In the genomic region with DNA sequence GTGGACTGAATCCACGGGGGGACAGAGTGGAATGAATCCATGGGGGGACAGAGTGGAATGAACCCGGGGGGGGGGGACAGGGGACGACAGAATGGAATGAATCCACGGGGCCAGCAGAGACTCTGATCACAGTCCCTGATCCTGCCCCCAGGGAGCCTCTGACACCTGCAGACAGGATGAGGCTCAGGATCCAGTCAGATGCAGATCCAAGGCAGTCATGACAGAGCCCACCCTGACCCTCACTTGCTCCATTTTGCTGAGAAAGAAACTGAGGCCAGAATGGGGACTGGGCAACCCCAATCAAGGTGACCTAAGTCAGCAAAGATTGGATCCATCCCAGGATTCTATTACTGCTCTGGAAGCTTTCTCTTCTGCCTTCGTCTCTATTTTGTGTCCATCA, we compare ENCODE assay signal across 17 mouse cellular contexts. TPM values are rescaled to one million over a fixed set of nuclear protein-coding genes. Genes with fewer than 3 reads are reported as not detected.
DNase-seq lines count a peak whose midpoint lies in the region; ATAC-seq and TF ChIP-seq lines count a peak whose summit lies in the region.
"Had no signal": no experiment of that assay in that cellular context is flagged by ENCODE, and none has a peak within 500 bp of the region (broad histone marks: within the 10 kb centered on the region; RNA-seq: fewer than 3 reads in every experiment).

No protein-coding gene starts in this region.

- H3K4me3 ChIP-seq in heart, adult 2 months, result no peak overlapping the region
- no peak overlapping the region for H3K4me3 ChIP-seq in intestine, embryonic 15.5 days (replicated peaks)
- no peak overlapping the region for H3K4me3 ChIP-seq in intestine, postnatal 0 days (ENCODE audit: low read depth, low read length)
- H3K4me3 ChIP-seq in lung, embryonic 15.5 days, result no peak overlapping the region
- H3K4me3 ChIP-seq: erythroblast, embryonic 14.5 days; left cerebral cortex, adult 2 months; limb, embryonic 13.5 days; neural tube, embryonic 13.5 days had no signal

- TF ChIP-seq POLR2A in heart, adult 2 months (IDR thresholded peaks at IDR 0.05; ENCODE audit: insufficient read depth, low read depth, low read length), result no peak

- no peaks in the 10 kb centered on the region for H3K27me3 ChIP-seq in heart, adult 2 months (ENCODE audit: control insufficient read depth, insufficient read depth, low read length)
- H3K27me3 ChIP-seq in intestine, embryonic 15.5 days (replicated peaks), result no peaks in the 10 kb centered on the region
- H3K27me3 ChIP-seq in intestine, postnatal 0 days (replicated peaks; ENCODE audit: control insufficient read depth, insufficient read depth, low read length), result no peaks in the 10 kb centered on the region
- no peaks in the 10 kb centered on the region for H3K27me3 ChIP-seq in lung, embryonic 15.5 days

- H3K27ac ChIP-seq in heart, adult 2 months, result peak overlapping the region; percentile 60
- H3K27ac ChIP-seq in intestine, embryonic 15.5 days, result 0 out of 2 replicates have a peak overlapping the region, but pooled peaks have one; percentile 36
- H3K27ac ChIP-seq in intestine, postnatal 0 days (ENCODE audit: low read depth, low read length), result no peak overlapping the region
- H3K27ac ChIP-seq in lung, embryonic 15.5 days, result peak overlapping the region; percentile 57
- H3K27ac ChIP-seq: left cerebral cortex, adult 2 months; limb, embryonic 13.5 days; neural tube, embryonic 13.5 days had no signal

- no peaks in the 10 kb centered on the region for H3K9me3 ChIP-seq in intestine, embryonic 15.5 days
- H3K9me3 ChIP-seq in intestine, postnatal 0 days (ENCODE audit: control insufficient read depth), result no peaks in the 10 kb centered on the region
- no peaks in the 10 kb centered on the region for H3K9me3 ChIP-seq in lung, embryonic 15.5 days
- H3K9me3 ChIP-seq: G1E; limb, embryonic 13.5 days; neural tube, embryonic 13.5 days had no signal

- ATAC-seq in intestine, embryonic 15.5 days, result no peak
- ATAC-seq in intestine, postnatal 0 days, result no peak
- peak; percentile 23; the same call in 1 of the 2 replicates for ATAC-seq in lung, embryonic 15.5 days (ENCODE audit: borderline replicate concordance, extremely low read depth, low FRiP score, low TSS enrichment)
- ATAC-seq: forebrain, embryonic 16.5 days had no signal

- no peak for TF ChIP-seq CTCF in heart, adult 2 months (IDR thresholded peaks at IDR 0.05)
- no peak for TF ChIP-seq CTCF in intestine, postnatal 0 days (IDR thresholded peaks at IDR 0.05; ENCODE audit: low read depth)

- H3K4me1 ChIP-seq in heart, adult 2 months (ENCODE audit: control insufficient read depth, insufficient read depth, low read length), result peaks cover 13% of the 10 kb centered on the region
- peaks cover 13% of the 10 kb centered on the region; the same call in 1 of the 2 replicates for H3K4me1 ChIP-seq in intestine, embryonic 15.5 days (replicated peaks)
- H3K4me1 ChIP-seq in intestine, postnatal 0 days (replicated peaks; ENCODE audit: control insufficient read depth, insufficient read depth, low read length), result no peaks in the 10 kb centered on the region
- H3K4me1 ChIP-seq in lung, embryonic 15.5 days, result peaks cover 26% of the 10 kb centered on the region

- TF ChIP-seq EP300 in heart, adult 2 months (IDR thresholded peaks at IDR 0.05; ENCODE audit: insufficient read depth, low read depth, low read length), result no peak

- 0 out of 2 replicates have a peak overlapping the region, but pooled peaks have one; percentile 43 for H3K4me2 ChIP-seq in intestine, embryonic 15.5 days (replicated peaks)
- H3K4me2 ChIP-seq in intestine, postnatal 0 days (replicated peaks; ENCODE audit: low read depth), result no peak overlapping the region
- H3K4me2 ChIP-seq in lung, embryonic 15.5 days, result no peak overlapping the region
- H3K4me2 ChIP-seq: limb, embryonic 13.5 days; neural tube, embryonic 13.5 days had no signal

- 25% methylated on average over 5 of the region's 5 CpGs for WGBS in heart, adult 2 months
- WGBS in intestine, embryonic 15.5 days, result 6% methylated on average over 5 of the region's 5 CpGs
- WGBS in intestine, postnatal 0 days, result 5% methylated on average over 4 of the region's 5 CpGs
- 11% methylated on average over 5 of the region's 5 CpGs for WGBS in lung, embryonic 15.5 days

- no peak overlapping the region for H3K9ac ChIP-seq in heart, adult 2 months (ENCODE audit: low read depth, low read length)
- H3K9ac ChIP-seq in intestine, embryonic 15.5 days, result no peak overlapping the region
- H3K9ac ChIP-seq in intestine, postnatal 0 days (ENCODE audit: low read depth, low read length), result no peak overlapping the region
- H3K9ac ChIP-seq in lung, embryonic 15.5 days, result no peak overlapping the region
- H3K9ac ChIP-seq: limb, embryonic 13.5 days; liver, postnatal 0 days; neural tube, embryonic 13.5 days had no signal

- DNase-seq in heart, adult 2 months, result peak in 1 of 2 experiments; percentile 23
- no peak for DNase-seq in heart, postnatal 10 days
- no peak for DNase-seq in lung, adult 18-20 months
- DNase-seq in mesoderm, embryonic 11.5 days (ENCODE audit: low read depth, low spot score), result peak; percentile 13
- no peak for DNase-seq in left cerebral cortex, adult 11 months (ENCODE audit: low spot score)
- DNase-seq: adrenal gland, adult 2 months; cerebellum, adult 8-10 months; liver, postnatal 0 days had no signal

- intact Hi-C loops in heart, adult 2 months (cut with DNase I), result loop anchor here (1.0 to 2.0 kb wide), 2 partner anchors 34 to 69 kb away; no protein-coding TSS in a partner anchor
- intact Hi-C loops in heart, postnatal 10 days (cut with DNase I), result loop anchor here (5.0 kb wide), 1 partner anchor 34 kb away; no protein-coding TSS in a partner anchor

- H3K79me2 ChIP-seq in heart, adult 2 months (replicated peaks; ENCODE audit: control insufficient read depth, insufficient read depth, low read length), result no peaks in the 10 kb centered on the region

- no peaks in the 10 kb centered on the region for H3K36me3 ChIP-seq in heart, adult 2 months (ENCODE audit: control insufficient read depth, insufficient read depth, low read length)
- H3K36me3 ChIP-seq in intestine, embryonic 15.5 days, result no peaks in the 10 kb centered on the region
- H3K36me3 ChIP-seq in intestine, postnatal 0 days (ENCODE audit: control insufficient read depth, insufficient read depth), result no peaks in the 10 kb centered on the region
- H3K36me3 ChIP-seq in lung, embryonic 15.5 days, result no peaks in the 10 kb centered on the region
- H3K36me3 ChIP-seq: G1E; limb, embryonic 13.5 days; neural tube, embryonic 13.5 days had no signal

RNA-seq across cellular contexts. Expression of a gene that starts 12.7 kb away (rescaled TPM):
- total RNA-seq in heart, adult 2 months (2021), result 10 to 100 TPM; 53.6 to 59.4 TPM
- polyA plus RNA-seq in heart, adult 2 months (2012; rRNA removed), result 64.4 and 84.3 TPM in 2 replicates
- total RNA-seq in heart, postnatal 10 days (2021), result 10 to 100 TPM; 84.4 to 87.8 TPM
- polyA plus RNA-seq in intestine, embryonic 15.5 days (2015; fragmentation: Nextera tagmentation; extraction: Ambion mirVana), result 97.0 and 100 TPM in 2 replicates
- polyA plus RNA-seq in intestine, postnatal 0 days (2015; fragmentation: Nextera tagmentation; extraction: Ambion mirVana), result 48.6 TPM in 2 replicates
- 97.3 and 102 TPM in 2 replicates for polyA plus RNA-seq in lung, embryonic 15.5 days (2015; fragmentation: Nextera tagmentation; extraction: Ambion mirVana)

RNA-seq across cellular contexts. Expression of a gene that starts 13.4 kb away (rescaled TPM):
- 10 to 100 TPM; 61.4 to 71.3 TPM for total RNA-seq in heart, adult 2 months (2021)
- 122 and 171 TPM in 2 replicates for polyA plus RNA-seq in heart, adult 2 months (2012; rRNA removed)
- 100 to 1,000 TPM in 1 of 2 experiments, 10 to 100 TPM in 1; 60.1 to 100 TPM for total RNA-seq in heart, postnatal 10 days (2021)
- polyA plus RNA-seq in intestine, embryonic 15.5 days (2015; fragmentation: Nextera tagmentation; extraction: Ambion mirVana), result 14.3 and 15.1 TPM in 2 replicates
- polyA plus RNA-seq in intestine, postnatal 0 days (2015; fragmentation: Nextera tagmentation; extraction: Ambion mirVana), result 18.9 and 19.4 TPM in 2 replicates
- 23.1 and 25.9 TPM in 2 replicates for polyA plus RNA-seq in lung, embryonic 15.5 days (2015; fragmentation: Nextera tagmentation; extraction: Ambion mirVana)
